Mouse (Mus musculus) hindbrain, embryonic 15.5 days (tissue): ENCODE results near the gene Insc. TPM values are rescaled to one million over a fixed set of nuclear protein-coding genes. Genes with fewer than 3 reads are reported as not detected.

ENCODE experiments used
- ATAC-seq: fragments of 200-750 bp; cut with Nextera tagmentation; 2 replicates; pipeline ENCODE4 v1.8.0; 2017; ENCODE audit warnings: low read depth, moderate number of reproducible peaks, moderate TSS enrichment; ENCODE audit not compliant: low FRiP score
- H3K27ac ChIP-seq: fragments of 300-500 bp; sonication (generic); replicated peaks from 2 replicates; pipeline ENCODE4 v1.5.1; 2015; ENCODE audit warnings: mild to moderate bottlenecking, inconsistent platforms
- H3K27me3 ChIP-seq: fragments of 300-500 bp; sonication (generic); 2 replicates; pipeline ENCODE4 v1.6.1; 2015; ENCODE audit warnings: control low read depth, inconsistent platforms
- H3K36me3 ChIP-seq: fragments of 300-500 bp; sonication (generic); 2 replicates; pipeline ENCODE4 v1.6.1; 2015; ENCODE audit warnings: control low read depth, inconsistent platforms
- H3K4me1 ChIP-seq: fragments of 300-500 bp; sonication (generic); replicated peaks from 2 replicates; pipeline ENCODE4 v1.6.1; 2015; ENCODE audit warnings: control low read depth, inconsistent platforms
- H3K4me2 ChIP-seq: fragments of 300-500 bp; sonication (generic); 2 replicates; pipeline ENCODE4 v1.6.1; 2015; ENCODE audit warnings: moderate library complexity, mild to moderate bottlenecking, inconsistent platforms
- H3K4me3 ChIP-seq: fragments of 300-500 bp; sonication (generic); 2 replicates; pipeline ENCODE4 v1.5.1; 2015; ENCODE audit warnings: mild to moderate bottlenecking, inconsistent platforms
- H3K9ac ChIP-seq: fragments of 300-500 bp; sonication (generic); 2 replicates; pipeline ENCODE4 v1.6.1; 2015; ENCODE audit warnings: inconsistent platforms
- H3K9me3 ChIP-seq: fragments of 300-500 bp; sonication (generic); 2 replicates; pipeline ENCODE4 v1.6.1; 2016; ENCODE audit warnings: control low read depth, inconsistent platforms
- WGBS: fragments of 180-500 bp; shearing (Covaris S2); methylation state at CpG from one replicate; pipeline ENCODE4 v1.1.7; 2015; 5-methylcytosine and 5-hydroxymethylcytosine counted together
- polyA plus RNA-seq: library from polyadenylated mRNA; unstranded; fragments of >200 nt; fragmentation: Nextera tagmentation; extraction: Ambion mirVana; gene quantifications from 2 replicates; pipeline ENCODE4 v1.2.1, GENCODE M21; 2015

Insc gene
- polyA plus RNA-seq, 1 experiment from 2014 or later = 3.6 TPM

GRCm38 (mm10) chr7:114805311-114805710 is 61.8 kb downstream of the Insc start:
- H3K27ac ChIP-seq = no peak overlapping the region
- 95% methylated on average over 2 of the region's 2 CpGs for WGBS
- no peak for ATAC-seq

GRCm38 (mm10) chr7:114807343-114807742 is 63.8 kb downstream of the Insc start:
- no peak for ATAC-seq
- no peak overlapping the region for H3K4me2 ChIP-seq
- H3K27ac ChIP-seq = no peak overlapping the region
- H3K9ac ChIP-seq = no peak overlapping the region
- H3K9me3 ChIP-seq = no peaks in the 10 kb centered on the region; the same call in 1 of the 2 replicates
- H3K4me1 ChIP-seq = no peaks in the 10 kb centered on the region
- 72% methylated on average over 5 of the region's 5 CpGs for WGBS
- no peak overlapping the region for H3K4me3 ChIP-seq
- no peaks in the 10 kb centered on the region for H3K36me3 ChIP-seq
- no peaks in the 10 kb centered on the region for H3K27me3 ChIP-seq

More at GRCm38 (mm10) chr7:114805311-114805710, 61.8 kb downstream of the Insc start:
- Histone ChIP-seq H3K4me1 (no peaks in the 10 kb centered on the region), H3K27me3 (no peaks in the 10 kb centered on the region), H3K9ac (no peak overlapping the region), H3K4me2 (no peak overlapping the region), H3K9me3 (no peaks in the 10 kb centered on the region), H3K4me3 (no peak overlapping the region), H3K36me3 (no peaks in the 10 kb centered on the region)

GRCm38 (mm10) chr7:114808341-114808740 is 64.8 kb downstream of the Insc start:
- H3K4me2 ChIP-seq = no peak overlapping the region
- no peak for ATAC-seq
- H3K4me3 ChIP-seq = no peak overlapping the region
- no peaks in the 10 kb centered on the region; the same call in 1 of the 2 replicates for H3K9me3 ChIP-seq
- H3K9ac ChIP-seq = no peak overlapping the region
- no peaks in the 10 kb centered on the region for H3K4me1 ChIP-seq
- WGBS = 82% methylated on average over 3 of the region's 3 CpGs
- H3K36me3 ChIP-seq = no peaks in the 10 kb centered on the region
- H3K27ac ChIP-seq = no peak overlapping the region
- no peaks in the 10 kb centered on the region for H3K27me3 ChIP-seq

GRCm38 (mm10) chr7:114817291-114817806 is 73.9 kb downstream of the Insc start:
- Histone ChIP-seq H3K36me3 (no peaks in the 10 kb centered on the region), H3K4me1 (no peaks in the 10 kb centered on the region), H3K9ac (no peak overlapping the region), H3K4me3 (no peak overlapping the region), H3K27me3 (no peaks in the 10 kb centered on the region), H3K4me2 (no peak overlapping the region), H3K27ac (no peak overlapping the region), H3K9me3 (no peaks in the 10 kb centered on the region)
- ATAC-seq = peak; percentile 94
- 14% methylated on average over 6 of the region's 6 CpGs for WGBS

- Histone ChIP-seq H3K36me3 (no peaks in the 10 kb centered on the region), H3K27me3 (no peaks in the 10 kb centered on the region), H3K9ac (no peak overlapping the region), H3K4me2 (no peak overlapping the region), H3K4me3 (no peak overlapping the region), H3K9me3 (no peaks in the 10 kb centered on the region), H3K4me1 (no peaks in the 10 kb centered on the region), H3K27ac (no peak overlapping the region)
- ATAC-seq = no peak
- WGBS = 35% methylated on average over 5 of the region's 5 CpGs
These were observed 74.4 kb downstream of the Insc start for GRCm38 (mm10) chr7:114817879-114818278.

- Histone ChIP-seq H3K9ac (no peak overlapping the region), H3K4me1 (no peaks in the 10 kb centered on the region), H3K27ac (no peak overlapping the region), H3K36me3 (no peaks in the 10 kb centered on the region), H3K4me2 (no peak overlapping the region), H3K4me3 (no peak overlapping the region), H3K27me3 (no peaks in the 10 kb centered on the region), H3K9me3 (no peaks in the 10 kb centered on the region)
- no peak for ATAC-seq
- 78% methylated on average over 3 of the region's 3 CpGs for WGBS
These were observed 74.9 kb downstream of the Insc start for GRCm38 (mm10) chr7:114818351-114818750.

GRCm38 (mm10) chr7:114818836-114819235 is 75.3 kb downstream of the Insc start:
- 70% methylated on average over 8 of the region's 8 CpGs for WGBS

GRCm38 (mm10) chr7:114822736-114823135 is 79.2 kb downstream of the Insc start:
- no peak for ATAC-seq
- Histone ChIP-seq H3K27me3 (no peaks in the 10 kb centered on the region), H3K9ac (no peak overlapping the region), H3K9me3 (no peaks in the 10 kb centered on the region), H3K4me3 (no peak overlapping the region), H3K4me2 (no peak overlapping the region), H3K36me3 (no peaks in the 10 kb centered on the region), H3K27ac (no peak overlapping the region), H3K4me1 (no peaks in the 10 kb centered on the region)
- WGBS = 93% methylated on average over 2 of the region's 2 CpGs

More at GRCm38 (mm10) chr7:114818836-114819235, 75.3 kb downstream of the Insc start:
- Histone ChIP-seq H3K4me2 (no peak overlapping the region), H3K27me3 (no peaks in the 10 kb centered on the region), H3K27ac (no peak overlapping the region), H3K9me3 (no peaks in the 10 kb centered on the region), H3K4me1 (no peaks in the 10 kb centered on the region), H3K9ac (no peak overlapping the region), H3K36me3 (no peaks in the 10 kb centered on the region), H3K4me3 (no peak overlapping the region)
- ATAC-seq = no peak

- H3K9ac ChIP-seq = no peak overlapping the region
- WGBS = 75% methylated on average over 4 of the region's 4 CpGs
- H3K9me3 ChIP-seq = no peaks in the 10 kb centered on the region
- H3K4me3 ChIP-seq = no peak overlapping the region
- no peak for ATAC-seq
- no peak overlapping the region for H3K4me2 ChIP-seq
- H3K27ac ChIP-seq = no peak overlapping the region
- H3K4me1 ChIP-seq = no peaks in the 10 kb centered on the region
- no peaks in the 10 kb centered on the region for H3K27me3 ChIP-seq
- no peaks in the 10 kb centered on the region for H3K36me3 ChIP-seq
These were observed 83.9 kb downstream of the Insc start for GRCm38 (mm10) chr7:114827360-114827759.

GRCm38 (mm10) chr7:114832257-114832940 is 88.9 kb downstream of the Insc start:
- Histone ChIP-seq H3K4me1 (no peaks in the 10 kb centered on the region), H3K9me3 (no peaks in the 10 kb centered on the region), H3K27ac (no peak overlapping the region), H3K4me3 (no peak overlapping the region), H3K36me3 (no peaks in the 10 kb centered on the region), H3K27me3 (no peaks in the 10 kb centered on the region), H3K9ac (no peak overlapping the region), H3K4me2 (no peak overlapping the region)
- 46% methylated on average over 3 of the region's 3 CpGs for WGBS
- no peak for ATAC-seq

GRCm38 (mm10) chr7:114834504-114834903 is 91.0 kb downstream of the Insc start:
- H3K4me1 ChIP-seq = no peaks in the 10 kb centered on the region
- no peak overlapping the region for H3K4me2 ChIP-seq
- ATAC-seq = no peak
- 90% methylated on average over 6 of the region's 6 CpGs for WGBS
- H3K4me3 ChIP-seq = no peak overlapping the region
- no peak overlapping the region for H3K27ac ChIP-seq
- no peaks in the 10 kb centered on the region for H3K36me3 ChIP-seq
- no peaks in the 10 kb centered on the region for H3K9me3 ChIP-seq
- no peak overlapping the region for H3K9ac ChIP-seq
- H3K27me3 ChIP-seq = no peaks in the 10 kb centered on the region

- Histone ChIP-seq H3K36me3 (no peaks in the 10 kb centered on the region), H3K27me3 (no peaks in the 10 kb centered on the region), H3K4me1 (peaks cover under 1% of the 10 kb centered on the region), H3K9me3 (no peaks in the 10 kb centered on the region), H3K4me3 (no peak overlapping the region), H3K4me2 (no peak overlapping the region), H3K27ac (no peak overlapping the region), H3K9ac (no peak overlapping the region)
- ATAC-seq = no peak
- WGBS = 76% methylated on average over 3 of the region's 3 CpGs
These were observed 93.8 kb downstream of the Insc start for GRCm38 (mm10) chr7:114837268-114837667.
